Mouse (Mus musculus) brain, embryonic 14.5 days (tissue): Measurements from ENCODE around the gene Trim41.

Source experiments
- CTCF ChIP-seq: fragments of 200-500 bp; IDR thresholded peaks from 2 replicates; pipeline ENCODE4 v1.5.1; 2012; ENCODE audit warnings: inconsistent platforms, mild to moderate bottlenecking, moderate library complexity, borderline replicate concordance; ENCODE audit not compliant: insufficient read depth, insufficient read length; ENCODE audit errors: extremely low read depth
- POLR2A ChIP-seq: fragments of 200-500 bp; IDR thresholded peaks from 2 replicates; pipeline ENCODE4 v1.6.1; 2012; ENCODE audit warnings: mild to moderate bottlenecking, inconsistent platforms, borderline replicate concordance; ENCODE audit not compliant: poor library complexity, insufficient read depth, insufficient read length, severe bottlenecking; ENCODE audit errors: extremely low read depth

GRCm38 (mm10) chr11:48815851-48816250 is 1.3 kb downstream of the Trim41 start:
- TF ChIP-seq CTCF (no peak), POLR2A (no peak)
